Mouse (Mus musculus): ENCODE results near the gene Efna2. TPM values are rescaled to one million over a fixed set of nuclear protein-coding genes. Genes with fewer than 3 reads are reported as not detected.
A peak's percentile ranks its signal among the peaks of the same experiment; 100 is the strongest.

Efna2 gene
- total and polyA plus RNA-seq, 2 experiments from 2014 or later: 23.2 to 32.8 TPM

GRCm38 (mm10) chr10:80226416-80227165, 47.3 kb downstream of the Efna2 start, which contains the start of gene Mum1:
Gene Mum1 (plus strand): TSS chr10:80226434.
- TF ChIP-seq CTCF (IDR thresholded peaks at IDR 0.05; ENCODE audit: low read depth): peak; percentile 65
- no peaks in the 10 kb centered on the region for H3K27me3 ChIP-seq (ENCODE audit: insufficient read depth, low read length)
- under 1% methylated on average over 38 of the region's 75 CpGs for WGBS

GRCm38 (mm10) chr10:80227166-80227539, 47.9 kb downstream of the Efna2 start:
- peaks cover 8% of the 10 kb centered on the region for H3K36me3 ChIP-seq (ENCODE audit: insufficient read depth, low read length)
- peak overlapping the region; percentile 97 for H3K27ac ChIP-seq
- DNase-seq (ENCODE audit: low spot score) (peak; percentile 23), ATAC-seq (no peak; the same call in 1 of the 2 replicates)
- no peaks in the 10 kb centered on the region for H3K9me3 ChIP-seq (ENCODE audit: low read length)
- TF ChIP-seq CTCF (IDR thresholded peaks at IDR 0.05; ENCODE audit: low read depth): no peak
- H3K4me1 ChIP-seq (ENCODE audit: insufficient read depth, low read length): peaks cover 18% of the 10 kb centered on the region
- H3K27me3 ChIP-seq (ENCODE audit: insufficient read depth, low read length): no peaks in the 10 kb centered on the region
- 6% methylated on average over 10 of the region's 10 CpGs for WGBS
- peak overlapping the region; percentile 92 for H3K9ac ChIP-seq (replicated peaks; ENCODE audit: low read length)
- peak overlapping the region; percentile 73 for H3K4me3 ChIP-seq (ENCODE audit: low read length)
- H3K4me2 ChIP-seq (ENCODE audit: low read depth, low read length): peak overlapping the region; percentile 95

More at GRCm38 (mm10) chr10:80226416-80227165, 47.3 kb downstream of the Efna2 start, which contains the start of gene Mum1:
- Histone ChIP-seq H3K9me3 (ENCODE audit: low read length) (no peaks in the 10 kb centered on the region), H3K4me3 (ENCODE audit: low read length) (peak within 1 kb of the TSS; percentile 73), H3K27ac (peak within 1 kb of the TSS; percentile 97), H3K9ac (replicated peaks; ENCODE audit: low read length) (peak within 1 kb of the TSS; percentile 92), H3K4me2 (ENCODE audit: low read depth, low read length) (peak within 1 kb of the TSS; percentile 95), H3K36me3 (ENCODE audit: insufficient read depth, low read length) (peaks cover 3% of the 10 kb centered on the region), H3K4me1 (ENCODE audit: insufficient read depth, low read length) (peaks cover 18% of the 10 kb centered on the region)
- DNase-seq (ENCODE audit: low spot score) (peak; percentile 97), ATAC-seq (peak; percentile 98)

- peaks cover 18% of the 10 kb centered on the region for H3K36me3 ChIP-seq (ENCODE audit: insufficient read depth, low read length)
- peak overlapping the region; percentile 73; the same call in 1 of the 2 replicates for H3K4me3 ChIP-seq (ENCODE audit: low read length)
- no peaks in the 10 kb centered on the region for H3K27me3 ChIP-seq (ENCODE audit: insufficient read depth, low read length)
- peak overlapping the region; percentile 92 for H3K9ac ChIP-seq (replicated peaks; ENCODE audit: low read length)
- ATAC-seq (no peak), DNase-seq (ENCODE audit: low spot score) (peak; percentile 42)
- H3K4me2 ChIP-seq (ENCODE audit: low read depth, low read length): peak overlapping the region; percentile 95
- peak overlapping the region; percentile 97; the same call in 1 of the 2 replicates for H3K27ac ChIP-seq
- TF ChIP-seq CTCF (IDR thresholded peaks at IDR 0.05; ENCODE audit: low read depth): no peak
- no peaks in the 10 kb centered on the region for H3K9me3 ChIP-seq (ENCODE audit: low read length)
- H3K4me1 ChIP-seq (ENCODE audit: insufficient read depth, low read length): peaks cover 18% of the 10 kb centered on the region
- WGBS: 26% methylated on average over 15 of the region's 15 CpGs
These were observed 48.8 kb downstream of the Efna2 start for GRCm38 (mm10) chr10:80227877-80228775.

- DNase-seq (ENCODE audit: low spot score) (no peak), ATAC-seq (no peak)
- no peak overlapping the region for H3K9ac ChIP-seq (replicated peaks; ENCODE audit: low read length)
- no peak for TF ChIP-seq CTCF (IDR thresholded peaks at IDR 0.05; ENCODE audit: low read depth)
- H3K9me3 ChIP-seq (ENCODE audit: low read length): no peaks in the 10 kb centered on the region
- H3K4me3 ChIP-seq (ENCODE audit: low read length): no peak overlapping the region
- no peaks in the 10 kb centered on the region for H3K4me1 ChIP-seq (ENCODE audit: insufficient read depth, low read length)
- 95% methylated on average over 13 of the region's 13 CpGs for WGBS
- no peaks in the 10 kb centered on the region for H3K27me3 ChIP-seq (ENCODE audit: insufficient read depth, low read length)
- H3K4me2 ChIP-seq (ENCODE audit: low read depth, low read length): no peak overlapping the region
- H3K36me3 ChIP-seq (ENCODE audit: insufficient read depth, low read length): peaks cover 78% of the 10 kb centered on the region
- H3K27ac ChIP-seq: no peak overlapping the region
These were observed 57.0 kb downstream of the Efna2 start for GRCm38 (mm10) chr10:80236145-80236825.

GRCm38 (mm10) chr10:80237020-80237419, 57.7 kb downstream of the Efna2 start:
- DNase-seq (ENCODE audit: low spot score) (no peak), ATAC-seq (no peak)
- Histone ChIP-seq H3K9ac (replicated peaks; ENCODE audit: low read length) (no peak overlapping the region), H3K4me3 (ENCODE audit: low read length) (no peak overlapping the region), H3K36me3 (ENCODE audit: insufficient read depth, low read length) (peaks cover 75% of the 10 kb centered on the region), H3K4me2 (ENCODE audit: low read depth, low read length) (no peak overlapping the region), H3K9me3 (ENCODE audit: low read length) (no peaks in the 10 kb centered on the region), H3K27ac (no peak overlapping the region), H3K27me3 (ENCODE audit: insufficient read depth, low read length) (no peaks in the 10 kb centered on the region), H3K4me1 (ENCODE audit: insufficient read depth, low read length) (no peaks in the 10 kb centered on the region)
- no peak for TF ChIP-seq CTCF (IDR thresholded peaks at IDR 0.05; ENCODE audit: low read depth)
- 95% methylated on average over 4 of the region's 4 CpGs for WGBS

GRCm38 (mm10) chr10:80238306-80238705, 59.0 kb downstream of the Efna2 start:
- H3K4me2 ChIP-seq (ENCODE audit: low read depth, low read length): no peak overlapping the region
- 88% methylated on average over 3 of the region's 3 CpGs for WGBS

More at GRCm38 (mm10) chr10:80238306-80238705, 59.0 kb downstream of the Efna2 start:
- Histone ChIP-seq H3K9me3 (ENCODE audit: low read length) (no peaks in the 10 kb centered on the region), H3K9ac (replicated peaks; ENCODE audit: low read length) (no peak overlapping the region), H3K4me3 (ENCODE audit: low read length) (no peak overlapping the region), H3K27ac (no peak overlapping the region), H3K27me3 (ENCODE audit: insufficient read depth, low read length) (no peaks in the 10 kb centered on the region), H3K4me1 (ENCODE audit: insufficient read depth, low read length) (no peaks in the 10 kb centered on the region), H3K36me3 (ENCODE audit: insufficient read depth, low read length) (peaks cover 75% of the 10 kb centered on the region)
- TF ChIP-seq CTCF (IDR thresholded peaks at IDR 0.05; ENCODE audit: low read depth): no peak
- ATAC-seq (no peak), DNase-seq (ENCODE audit: low spot score) (no peak)

Other genes starting within 250 kb of the Efna2 start
- gene Wdr18, start 219.3 kb upstream of the Efna2 start, total RNA-seq (2014; rRNA removed): 74.6 and 81.6 TPM in 2 replicates
- 109 TPM in 2 replicates for gene Wdr18, start 219.3 kb upstream of the Efna2 start, polyA plus RNA-seq (2015; fragmentation: Nextera tagmentation; extraction: Ambion mirVana)
- gene Grin3b, start 208.8 kb upstream of the Efna2 start, total RNA-seq (2014; rRNA removed): 0.68 and 0.97 TPM in 2 replicates
- gene Grin3b, start 208.8 kb upstream of the Efna2 start, polyA plus RNA-seq (2015; fragmentation: Nextera tagmentation; extraction: Ambion mirVana): 0.20 and 0.51 TPM in 2 replicates
- gene Tmem259, start 195.2 kb upstream of the Efna2 start, total RNA-seq (2014; rRNA removed): 161 and 179 TPM in 2 replicates
- 25.6 and 27.1 TPM in 2 replicates for gene Tmem259, start 195.2 kb upstream of the Efna2 start, polyA plus RNA-seq (2015; fragmentation: Nextera tagmentation; extraction: Ambion mirVana)
- gene Cnn2, start 190.9 kb upstream of the Efna2 start, total RNA-seq (2014; rRNA removed): 17.2 and 17.9 TPM in 2 replicates
- gene Cnn2, start 190.9 kb upstream of the Efna2 start, polyA plus RNA-seq (2015; fragmentation: Nextera tagmentation; extraction: Ambion mirVana): 15.0 and 16.4 TPM in 2 replicates
- 11.6 and 19.1 TPM in 2 replicates for gene Abca7, start 183.0 kb upstream of the Efna2 start, total RNA-seq (2014; rRNA removed)
- gene Abca7, start 183.0 kb upstream of the Efna2 start, polyA plus RNA-seq (2015; fragmentation: Nextera tagmentation; extraction: Ambion mirVana): 2.3 and 2.4 TPM in 2 replicates
- gene Arhgap45, start 162.8 kb upstream of the Efna2 start, total RNA-seq (2014; rRNA removed): 2.9 and 3.3 TPM in 2 replicates
- gene Arhgap45, start 162.8 kb upstream of the Efna2 start, polyA plus RNA-seq (2015; fragmentation: Nextera tagmentation; extraction: Ambion mirVana): 1.7 and 1.8 TPM in 2 replicates
- gene Polr2e, start 139.7 kb upstream of the Efna2 start, total RNA-seq (2014; rRNA removed): 93.3 and 100 TPM in 2 replicates
- 143 TPM in 2 replicates for gene Polr2e, start 139.7 kb upstream of the Efna2 start, polyA plus RNA-seq (2015; fragmentation: Nextera tagmentation; extraction: Ambion mirVana)
- gene Gpx4, start 132.3 kb upstream of the Efna2 start, total RNA-seq (2014; rRNA removed): 373 and 379 TPM in 2 replicates
- 757 and 762 TPM in 2 replicates for gene Gpx4, start 132.3 kb upstream of the Efna2 start, polyA plus RNA-seq (2015; fragmentation: Nextera tagmentation; extraction: Ambion mirVana)
- gene Sbno2, start 73.9 kb upstream of the Efna2 start, total RNA-seq (2014; rRNA removed): 22.8 and 23.7 TPM in 2 replicates
- 6.9 and 7.8 TPM in 2 replicates for gene Sbno2, start 73.9 kb upstream of the Efna2 start, polyA plus RNA-seq (2015; fragmentation: Nextera tagmentation; extraction: Ambion mirVana)
- 86.4 and 86.6 TPM in 2 replicates for gene Stk11, start 63.7 kb upstream of the Efna2 start, total RNA-seq (2014; rRNA removed)
- 13.9 and 15.0 TPM in 2 replicates for gene Stk11, start 63.7 kb upstream of the Efna2 start, polyA plus RNA-seq (2015; fragmentation: Nextera tagmentation; extraction: Ambion mirVana)
- gene Atp5d, start 40.9 kb upstream of the Efna2 start, total RNA-seq (2014; rRNA removed): 273 and 303 TPM in 2 replicates
- 733 and 736 TPM in 2 replicates for gene Atp5d, start 40.9 kb upstream of the Efna2 start, polyA plus RNA-seq (2015; fragmentation: Nextera tagmentation; extraction: Ambion mirVana)
- 270 and 288 TPM in 2 replicates for gene Cbarp, start 38.6 kb upstream of the Efna2 start, total RNA-seq (2014; rRNA removed)
- gene Cbarp, start 38.6 kb upstream of the Efna2 start, polyA plus RNA-seq (2015; fragmentation: Nextera tagmentation; extraction: Ambion mirVana): 95.5 and 106 TPM in 2 replicates
- gene Midn, start 31.2 kb upstream of the Efna2 start, total RNA-seq (2014; rRNA removed): 146 and 172 TPM in 2 replicates
- 14.7 and 15.8 TPM in 2 replicates for gene Midn, start 31.2 kb upstream of the Efna2 start, polyA plus RNA-seq (2015; fragmentation: Nextera tagmentation; extraction: Ambion mirVana)
- gene Cirbp, start 13.5 kb upstream of the Efna2 start, total RNA-seq (2014; rRNA removed): 257 and 261 TPM in 2 replicates
- 730 and 732 TPM in 2 replicates for gene Cirbp, start 13.5 kb upstream of the Efna2 start, polyA plus RNA-seq (2015; fragmentation: Nextera tagmentation; extraction: Ambion mirVana)
- gene 1600002K03Rik, start 6.5 kb upstream of the Efna2 start, total RNA-seq (2014; rRNA removed): 2.6 and 3.2 TPM in 2 replicates
- gene 1600002K03Rik, start 6.5 kb upstream of the Efna2 start, polyA plus RNA-seq (2015; fragmentation: Nextera tagmentation; extraction: Ambion mirVana): 4.3 and 4.4 TPM in 2 replicates
- 41.5 and 49.3 TPM in 2 replicates for gene Mum1, start 47.0 kb downstream of the Efna2 start, total RNA-seq (2014; rRNA removed)
- gene Mum1, start 47.0 kb downstream of the Efna2 start, polyA plus RNA-seq (2015; fragmentation: Nextera tagmentation; extraction: Ambion mirVana): 45.8 and 45.9 TPM in 2 replicates
- 246 and 291 TPM in 2 replicates for gene Ndufs7, start 69.6 kb downstream of the Efna2 start, total RNA-seq (2014; rRNA removed)
- 410 and 430 TPM in 2 replicates for gene Ndufs7, start 69.6 kb downstream of the Efna2 start, polyA plus RNA-seq (2015; fragmentation: Nextera tagmentation; extraction: Ambion mirVana)
- gene Gamt, start 81.5 kb downstream of the Efna2 start, total RNA-seq (2014; rRNA removed): 40.9 and 44.5 TPM in 2 replicates
- 32.4 and 35.9 TPM in 2 replicates for gene Gamt, start 81.5 kb downstream of the Efna2 start, polyA plus RNA-seq (2015; fragmentation: Nextera tagmentation; extraction: Ambion mirVana)
- 79.1 and 104 TPM in 2 replicates for gene Dazap1, start 82.0 kb downstream of the Efna2 start, total RNA-seq (2014; rRNA removed)
- 38.5 and 39.4 TPM in 2 replicates for gene Dazap1, start 82.0 kb downstream of the Efna2 start, polyA plus RNA-seq (2015; fragmentation: Nextera tagmentation; extraction: Ambion mirVana)
- gene Rps15, start 113.0 kb downstream of the Efna2 start, total RNA-seq (2014; rRNA removed): 1,031 and 1,483 TPM in 2 replicates
- 676 and 682 TPM in 2 replicates for gene Rps15, start 113.0 kb downstream of the Efna2 start, polyA plus RNA-seq (2015; fragmentation: Nextera tagmentation; extraction: Ambion mirVana)
- gene Apc2, start 116.5 kb downstream of the Efna2 start, total RNA-seq (2014; rRNA removed): 358 and 374 TPM in 2 replicates
- gene Apc2, start 116.5 kb downstream of the Efna2 start, polyA plus RNA-seq (2015; fragmentation: Nextera tagmentation; extraction: Ambion mirVana): 81.3 and 97.6 TPM in 2 replicates
- 28.9 and 36.0 TPM in 2 replicates for gene 2310011J03Rik, start 141.1 kb downstream of the Efna2 start, total RNA-seq (2014; rRNA removed)
- 35.7 and 38.4 TPM in 2 replicates for gene 2310011J03Rik, start 141.1 kb downstream of the Efna2 start, polyA plus RNA-seq (2015; fragmentation: Nextera tagmentation; extraction: Ambion mirVana)
- gene Pcsk4, start 150.0 kb downstream of the Efna2 start, total RNA-seq (2014; rRNA removed): 3.8 and 6.7 TPM in 2 replicates
- 11.0 and 11.8 TPM in 2 replicates for gene Pcsk4, start 150.0 kb downstream of the Efna2 start, polyA plus RNA-seq (2015; fragmentation: Nextera tagmentation; extraction: Ambion mirVana)
- gene Reep6, start 150.5 kb downstream of the Efna2 start, total RNA-seq (2014; rRNA removed): 3.7 TPM in 2 replicates
- gene Reep6, start 150.5 kb downstream of the Efna2 start, polyA plus RNA-seq (2015; fragmentation: Nextera tagmentation; extraction: Ambion mirVana): 5.2 and 5.5 TPM in 2 replicates
- gene Adamtsl5, start 168.9 kb downstream of the Efna2 start, total RNA-seq (2014; rRNA removed): 0.18 and 1.0 TPM in 2 replicates
- gene Adamtsl5, start 168.9 kb downstream of the Efna2 start, polyA plus RNA-seq (2015; fragmentation: Nextera tagmentation; extraction: Ambion mirVana): 0.91 and 1.2 TPM in 2 replicates
- 15.7 and 18.3 TPM in 2 replicates for gene Plk5, start 177.0 kb downstream of the Efna2 start, total RNA-seq (2014; rRNA removed)
- 8.9 and 9.3 TPM in 2 replicates for gene Plk5, start 177.0 kb downstream of the Efna2 start, polyA plus RNA-seq (2015; fragmentation: Nextera tagmentation; extraction: Ambion mirVana)
- gene Mex3d, start 208.2 kb downstream of the Efna2 start, total RNA-seq (2014; rRNA removed): 129 and 145 TPM in 2 replicates
- gene Mex3d, start 208.2 kb downstream of the Efna2 start, polyA plus RNA-seq (2015; fragmentation: Nextera tagmentation; extraction: Ambion mirVana): 11.6 and 14.2 TPM in 2 replicates
- 48.2 and 50.4 TPM in 2 replicates for gene Mbd3, start 220.1 kb downstream of the Efna2 start, total RNA-seq (2014; rRNA removed)
- gene Mbd3, start 220.1 kb downstream of the Efna2 start, polyA plus RNA-seq (2015; fragmentation: Nextera tagmentation; extraction: Ambion mirVana): 166 and 175 TPM in 2 replicates
- 369 and 391 TPM in 2 replicates for gene Uqcr11, start 227.3 kb downstream of the Efna2 start, total RNA-seq (2014; rRNA removed)
- 897 and 981 TPM in 2 replicates for gene Uqcr11, start 227.3 kb downstream of the Efna2 start, polyA plus RNA-seq (2015; fragmentation: Nextera tagmentation; extraction: Ambion mirVana)